Mouse (Mus musculus): ENCODE measurements at regions not wholly inside any gene's neighbourhood (a gene's known extent, or its start where the extent isn't known, plus 50 kb on each side); places are given as distances from the start of the nearest gene placed in this dataset.

- Histone ChIP-seq H3K4me1 (ENCODE audit: control insufficient read depth in 2 of 2, insufficient read depth in 2 of 2, low read length in 2 of 2) (no peaks in the 10 kb centered on the region), H3K4me3 (ENCODE audit: control insufficient read depth in 1 of 2, insufficient read depth in 1 of 2, low read depth in 1 of 2, low read length in 2 of 2) (no peak overlapping the region), H3K27me3 (ENCODE audit: control insufficient read depth, insufficient read depth, low read length) (no peaks in the 10 kb centered on the region), H3K27ac (replicated peaks in 1 of 2; ENCODE audit: control insufficient read depth in 1 of 2, insufficient read depth in 1 of 2, low read depth in 2 of 2, low read length in 2 of 2) (no peak overlapping the region), H3K4me2 (ENCODE audit: low read length) (no peak overlapping the region), H3K36me3 (ENCODE audit: control insufficient read depth, insufficient read depth, low read length) (no peaks in the 10 kb centered on the region), H3K9me3 (ENCODE audit: control insufficient read depth, low read length) (no peaks in the 10 kb centered on the region), H3K9ac (ENCODE audit: low read length) (no peak overlapping the region)
- ATAC-seq (ENCODE audit: insufficient number of reproducible peaks, insufficient read depth, low FRiP score, low read depth): no peak
- whole genome bisulfite sequencing: 64% methylated on average over 3 of the region's 3 CpGs
These were observed 182.2 kb downstream of the Car2 start for GRCm38 (mm10) chr3:15068256-15068655.

- Histone ChIP-seq H3K4me3 (ENCODE audit: control insufficient read depth in 1 of 2, insufficient read depth in 1 of 2, low read depth in 1 of 2, low read length in 2 of 2) (no peak overlapping the region), H3K36me3 (ENCODE audit: control insufficient read depth, insufficient read depth, low read length) (no peaks in the 10 kb centered on the region), H3K9me3 (ENCODE audit: control insufficient read depth, low read length) (no peaks in the 10 kb centered on the region), H3K27ac (replicated peaks in 1 of 2; ENCODE audit: control insufficient read depth in 1 of 2, insufficient read depth in 1 of 2, low read depth in 2 of 2, low read length in 2 of 2) (no peak overlapping the region), H3K4me2 (ENCODE audit: low read length) (no peak overlapping the region), H3K9ac (ENCODE audit: low read length) (no peak overlapping the region), H3K27me3 (ENCODE audit: control insufficient read depth, insufficient read depth, low read length) (no peaks in the 10 kb centered on the region), H3K4me1 (ENCODE audit: control insufficient read depth in 2 of 2, insufficient read depth in 2 of 2, low read length in 2 of 2) (no peaks in the 10 kb centered on the region)
- ATAC-seq (ENCODE audit: insufficient number of reproducible peaks, insufficient read depth, low FRiP score, low read depth): no peak
- 57% methylated on average over 6 of the region's 6 CpGs for WGBS
These were observed 185.2 kb downstream of the Car2 start for GRCm38 (mm10) chr3:15071030-15071883.

GRCm38 (mm10) chr3:15073405-15073804 lies 187.3 kb downstream of the Car2 start:
- ATAC-seq (ENCODE audit: insufficient number of reproducible peaks, insufficient read depth, low FRiP score, low read depth): no peak
- H3K9me3 ChIP-seq (ENCODE audit: control insufficient read depth, low read length): no peaks in the 10 kb centered on the region
- no peak overlapping the region for H3K4me2 ChIP-seq (ENCODE audit: low read length)
- H3K4me1 ChIP-seq (ENCODE audit: control insufficient read depth in 2 of 2, insufficient read depth in 2 of 2, low read length in 2 of 2): no peaks in the 10 kb centered on the region
- 76% methylated on average over 2 of the region's 2 CpGs for WGBS
- no peaks in the 10 kb centered on the region for H3K27me3 ChIP-seq (ENCODE audit: control insufficient read depth, insufficient read depth, low read length)
- H3K4me3 ChIP-seq (ENCODE audit: control insufficient read depth in 1 of 2, insufficient read depth in 1 of 2, low read depth in 1 of 2, low read length in 2 of 2): no peak overlapping the region
- no peaks in the 10 kb centered on the region for H3K36me3 ChIP-seq (ENCODE audit: control insufficient read depth, insufficient read depth, low read length)
- H3K27ac ChIP-seq (replicated peaks in 1 of 2; ENCODE audit: control insufficient read depth in 1 of 2, insufficient read depth in 1 of 2, low read depth in 2 of 2, low read length in 2 of 2): no peak overlapping the region
- no peak overlapping the region for H3K9ac ChIP-seq (ENCODE audit: low read length)

- ATAC-seq (ENCODE audit: insufficient number of reproducible peaks, insufficient read depth, low FRiP score, low read depth): no peak
- Histone ChIP-seq H3K9ac (ENCODE audit: low read length) (no peak overlapping the region), H3K27ac (replicated peaks in 1 of 2; ENCODE audit: control insufficient read depth in 1 of 2, insufficient read depth in 1 of 2, low read depth in 2 of 2, low read length in 2 of 2) (no peak overlapping the region), H3K4me1 (ENCODE audit: control insufficient read depth in 2 of 2, insufficient read depth in 2 of 2, low read length in 2 of 2) (no peaks in the 10 kb centered on the region), H3K36me3 (ENCODE audit: control insufficient read depth, insufficient read depth, low read length) (no peaks in the 10 kb centered on the region), H3K4me3 (ENCODE audit: control insufficient read depth in 1 of 2, insufficient read depth in 1 of 2, low read depth in 1 of 2, low read length in 2 of 2) (no peak overlapping the region), H3K9me3 (ENCODE audit: control insufficient read depth, low read length) (no peaks in the 10 kb centered on the region), H3K27me3 (ENCODE audit: control insufficient read depth, insufficient read depth, low read length) (no peaks in the 10 kb centered on the region), H3K4me2 (ENCODE audit: low read length) (no peak overlapping the region)
- WGBS: 46% methylated on average over 1 of the region's 1 CpGs
These were observed 187.8 kb downstream of the Car2 start for GRCm38 (mm10) chr3:15073847-15074246.

GRCm38 (mm10) chr3:15074949-15075348 lies 188.9 kb downstream of the Car2 start:
- Histone ChIP-seq H3K9ac (ENCODE audit: low read length) (no peak overlapping the region), H3K4me2 (ENCODE audit: low read length) (no peak overlapping the region), H3K36me3 (ENCODE audit: control insufficient read depth, insufficient read depth, low read length) (no peaks in the 10 kb centered on the region), H3K27ac (replicated peaks in 1 of 2; ENCODE audit: control insufficient read depth in 1 of 2, insufficient read depth in 1 of 2, low read depth in 2 of 2, low read length in 2 of 2) (no peak overlapping the region), H3K4me1 (ENCODE audit: control insufficient read depth in 2 of 2, insufficient read depth in 2 of 2, low read length in 2 of 2) (no peaks in the 10 kb centered on the region), H3K9me3 (ENCODE audit: control insufficient read depth, low read length) (no peaks in the 10 kb centered on the region), H3K27me3 (ENCODE audit: control insufficient read depth, insufficient read depth, low read length) (no peaks in the 10 kb centered on the region), H3K4me3 (ENCODE audit: control insufficient read depth in 1 of 2, insufficient read depth in 1 of 2, low read depth in 1 of 2, low read length in 2 of 2) (no peak overlapping the region)
- no peak for ATAC-seq (ENCODE audit: insufficient number of reproducible peaks, insufficient read depth, low FRiP score, low read depth)

GRCm38 (mm10) chr3:15090124-15090523 lies 204.1 kb downstream of the Car2 start:
- no peaks in the 10 kb centered on the region for H3K36me3 ChIP-seq (ENCODE audit: control insufficient read depth, insufficient read depth, low read length)
- no peaks in the 10 kb centered on the region for H3K4me1 ChIP-seq (ENCODE audit: control insufficient read depth in 2 of 2, insufficient read depth in 2 of 2, low read length in 2 of 2)
- WGBS: 77% methylated on average over 1 of the region's 1 CpGs
- H3K9ac ChIP-seq (ENCODE audit: low read length): no peak overlapping the region
- H3K4me3 ChIP-seq (ENCODE audit: control insufficient read depth in 1 of 2, insufficient read depth in 1 of 2, low read depth in 1 of 2, low read length in 2 of 2): no peak overlapping the region
- no peak for ATAC-seq (ENCODE audit: insufficient number of reproducible peaks, insufficient read depth, low FRiP score, low read depth)
- no peak overlapping the region for H3K27ac ChIP-seq (replicated peaks in 1 of 2; ENCODE audit: control insufficient read depth in 1 of 2, insufficient read depth in 1 of 2, low read depth in 2 of 2, low read length in 2 of 2)
- H3K9me3 ChIP-seq (ENCODE audit: control insufficient read depth, low read length): no peaks in the 10 kb centered on the region
- no peaks in the 10 kb centered on the region for H3K27me3 ChIP-seq (ENCODE audit: control insufficient read depth, insufficient read depth, low read length)
- no peak overlapping the region for H3K4me2 ChIP-seq (ENCODE audit: low read length)

GRCm38 (mm10) chr3:15098206-15098817 lies 212.2 kb downstream of the Car2 start:
- H3K4me2 ChIP-seq (ENCODE audit: low read length): no peak overlapping the region
- no peak for ATAC-seq (ENCODE audit: insufficient number of reproducible peaks, insufficient read depth, low FRiP score, low read depth)
- no peak overlapping the region for H3K9ac ChIP-seq (ENCODE audit: low read length)
- no peaks in the 10 kb centered on the region for H3K36me3 ChIP-seq (ENCODE audit: control insufficient read depth, insufficient read depth, low read length)
- no peaks in the 10 kb centered on the region for H3K9me3 ChIP-seq (ENCODE audit: control insufficient read depth, low read length)
- H3K27me3 ChIP-seq (ENCODE audit: control insufficient read depth, insufficient read depth, low read length): no peaks in the 10 kb centered on the region
- WGBS: 39% methylated on average over 6 of the region's 6 CpGs
- H3K4me1 ChIP-seq (ENCODE audit: control insufficient read depth in 2 of 2, insufficient read depth in 2 of 2, low read length in 2 of 2): no peaks in the 10 kb centered on the region
- H3K4me3 ChIP-seq (ENCODE audit: control insufficient read depth in 1 of 2, insufficient read depth in 1 of 2, low read depth in 1 of 2, low read length in 2 of 2): no peak overlapping the region
- H3K27ac ChIP-seq (replicated peaks in 1 of 2; ENCODE audit: control insufficient read depth in 1 of 2, insufficient read depth in 1 of 2, low read depth in 2 of 2, low read length in 2 of 2): no peak overlapping the region

GRCm38 (mm10) chr3:15098981-15099380 lies 212.9 kb downstream of the Car2 start:
- Histone ChIP-seq H3K27me3 (ENCODE audit: control insufficient read depth, insufficient read depth, low read length) (no peaks in the 10 kb centered on the region), H3K9ac (ENCODE audit: low read length) (no peak overlapping the region), H3K4me2 (ENCODE audit: low read length) (no peak overlapping the region), H3K4me1 (ENCODE audit: control insufficient read depth in 2 of 2, insufficient read depth in 2 of 2, low read length in 2 of 2) (no peaks in the 10 kb centered on the region), H3K36me3 (ENCODE audit: control insufficient read depth, insufficient read depth, low read length) (no peaks in the 10 kb centered on the region), H3K9me3 (ENCODE audit: control insufficient read depth, low read length) (no peaks in the 10 kb centered on the region), H3K27ac (replicated peaks in 1 of 2; ENCODE audit: control insufficient read depth in 1 of 2, insufficient read depth in 1 of 2, low read depth in 2 of 2, low read length in 2 of 2) (no peak overlapping the region), H3K4me3 (ENCODE audit: control insufficient read depth in 1 of 2, insufficient read depth in 1 of 2, low read depth in 1 of 2, low read length in 2 of 2) (no peak overlapping the region)
- no peak for ATAC-seq (ENCODE audit: insufficient number of reproducible peaks, insufficient read depth, low FRiP score, low read depth)

Data from heart, embryonic 14.5 days (tissue).